Mouse (Mus musculus) heart, embryonic 11.5 days (tissue): ENCODE measurements at regions not wholly inside any gene's neighbourhood (a gene's known extent, or its start where the extent isn't known, plus 50 kb on each side); places are given as distances from the start of the nearest gene placed in this dataset.

Source experiments
- ATAC-seq: fragments of 200-750 bp; cut with Nextera tagmentation; replicated peaks from 2 replicates; pipeline ENCODE4 v1.8.0; 2017; ENCODE audit warnings: moderate library complexity; ENCODE audit not compliant: insufficient number of reproducible peaks, low FRiP score, low TSS enrichment
- H3K27ac ChIP-seq: fragments of 300-500 bp; sonication (generic); 2 replicates; pipeline ENCODE4 v1.5.1; 2014; ENCODE audit warnings: mild to moderate bottlenecking, low read depth, low read length
- H3K27me3 ChIP-seq: fragments of 300-500 bp; sonication (generic); 2 replicates; pipeline ENCODE4 v1.6.1; 2014; ENCODE audit warnings: mild to moderate bottlenecking, low read length, mixed read lengths; ENCODE audit not compliant: control insufficient read depth, insufficient read depth
- H3K36me3 ChIP-seq: fragments of 300-500 bp; sonication (generic); 2 replicates; pipeline ENCODE4 v1.6.1; 2014; ENCODE audit warnings: mild to moderate bottlenecking, low read length, moderate library complexity, mixed read lengths; ENCODE audit not compliant: control insufficient read depth, insufficient read depth
- H3K4me1 ChIP-seq: fragments of 300-500 bp; sonication (generic); 2 replicates; pipeline ENCODE4 v1.6.1; 2014; ENCODE audit warnings: low read length; ENCODE audit not compliant: control insufficient read depth, insufficient read depth
- H3K4me2 ChIP-seq: fragments of 300-500 bp; sonication (generic); 2 replicates; pipeline ENCODE4 v1.6.1; 2014; ENCODE audit warnings: mild to moderate bottlenecking, moderate library complexity
- H3K4me3 ChIP-seq: fragments of 300-500 bp; sonication (generic); 2 replicates; pipeline ENCODE4 v1.5.1; 2014; ENCODE audit warnings: low read depth, low read length
- H3K9ac ChIP-seq: fragments of 300-500 bp; sonication (generic); 2 replicates; pipeline ENCODE4 v1.6.1; 2014; ENCODE audit warnings: mild to moderate bottlenecking, low read depth, low read length, moderate library complexity
- H3K9me3 ChIP-seq: fragments of 300-500 bp; sonication (generic); replicated peaks from 2 replicates; pipeline ENCODE4 v1.6.1; 2016; ENCODE audit warnings: low read length; ENCODE audit not compliant: control insufficient read depth
- WGBS: fragments of 180-500 bp; shearing (Covaris S2); extraction: QIAGEN DNeasy Blood & Tissue Kit; methylation state at CpG from one replicate; pipeline ENCODE4 v1.1.7; 2014; ENCODE audit not compliant: insufficient replicate concordance; 5-methylcytosine and 5-hydroxymethylcytosine counted together

GRCm38 (mm10) chr3:149332105-149332504, 341.8 kb upstream of the Adgrl2 start:
- Histone ChIP-seq H3K9ac (no peak overlapping the region), H3K9me3 (no peaks in the 10 kb centered on the region), H3K4me3 (no peak overlapping the region), H3K36me3 (no peaks in the 10 kb centered on the region), H3K27ac (no peak overlapping the region), H3K4me1 (peaks cover 9% of the 10 kb centered on the region; the same call in 1 of the 2 replicates), H3K27me3 (no peaks in the 10 kb centered on the region), H3K4me2 (no peak overlapping the region)
- ATAC-seq: no peak
- WGBS: 16% methylated on average over 4 of the region's 4 CpGs

DNA sequence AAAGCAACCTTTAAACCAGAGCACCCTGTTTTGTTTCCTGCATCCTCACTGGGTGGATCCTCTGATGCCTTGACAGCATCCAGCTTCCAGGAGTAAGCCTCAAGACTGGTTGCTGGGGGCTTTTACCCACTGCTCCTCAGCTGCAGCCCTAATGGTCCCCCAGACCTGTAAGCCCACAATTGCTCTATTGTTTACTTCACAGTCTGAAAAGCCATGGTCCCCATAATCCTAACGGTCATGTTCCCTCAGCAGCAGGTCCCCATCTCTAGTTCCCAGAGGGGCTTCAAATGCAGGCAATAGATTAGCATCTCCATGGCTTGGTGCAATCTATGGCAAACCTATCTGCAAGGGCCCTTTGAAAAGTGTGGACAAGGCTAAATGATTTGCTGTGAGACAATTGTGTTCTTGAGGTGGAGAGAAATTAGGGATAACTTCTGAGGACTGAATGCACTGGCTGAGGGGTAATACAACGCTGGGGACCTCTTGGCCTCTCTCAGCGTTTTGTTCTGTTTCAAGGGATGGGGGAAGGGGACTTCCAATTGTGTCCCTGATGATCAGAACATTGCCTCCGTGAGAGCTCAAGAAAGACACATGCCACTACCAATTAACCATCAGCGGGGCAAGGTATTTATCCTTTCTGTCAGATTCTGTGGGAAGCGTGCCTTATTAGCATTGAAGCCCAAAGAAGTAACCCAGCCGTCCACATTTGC, 341.1 kb upstream of the Adgrl2 start:
- Histone ChIP-seq H3K27me3 (no peaks in the 10 kb centered on the region), H3K9ac (no peak overlapping the region), H3K4me1 (peaks cover 9% of the 10 kb centered on the region; the same call in 1 of the 2 replicates), H3K4me2 (no peak overlapping the region), H3K4me3 (no peak overlapping the region), H3K9me3 (no peaks in the 10 kb centered on the region), H3K27ac (no peak overlapping the region), H3K36me3 (no peaks in the 10 kb centered on the region)
- WGBS: 56% methylated on average over 7 of the region's 7 CpGs
- no peak for ATAC-seq

GRCm38 (mm10) chr3:149330716-149331115, 340.4 kb upstream of the Adgrl2 start:
- no peaks in the 10 kb centered on the region for H3K9me3 ChIP-seq
- ATAC-seq: peak; percentile 46; the same call in 1 of the 2 replicates
- no peak overlapping the region for H3K9ac ChIP-seq
- no peak overlapping the region for H3K4me2 ChIP-seq
- WGBS: 74% methylated on average over 10 of the region's 10 CpGs
- H3K27me3 ChIP-seq: no peaks in the 10 kb centered on the region
- no peak overlapping the region for H3K4me3 ChIP-seq
- no peak overlapping the region for H3K27ac ChIP-seq
- H3K36me3 ChIP-seq: no peaks in the 10 kb centered on the region
- H3K4me1 ChIP-seq: peaks cover 9% of the 10 kb centered on the region; the same call in 1 of the 2 replicates

GRCm38 (mm10) chr3:149330041-149330440, 339.7 kb upstream of the Adgrl2 start:
- Histone ChIP-seq H3K4me1 (peaks cover 9% of the 10 kb centered on the region; the same call in 1 of the 2 replicates), H3K4me2 (no peak overlapping the region), H3K9ac (no peak overlapping the region), H3K27me3 (no peaks in the 10 kb centered on the region), H3K36me3 (no peaks in the 10 kb centered on the region), H3K4me3 (no peak overlapping the region), H3K27ac (no peak overlapping the region), H3K9me3 (no peaks in the 10 kb centered on the region)
- no peak for ATAC-seq
- 73% methylated on average over 10 of the region's 10 CpGs for WGBS

DNA sequence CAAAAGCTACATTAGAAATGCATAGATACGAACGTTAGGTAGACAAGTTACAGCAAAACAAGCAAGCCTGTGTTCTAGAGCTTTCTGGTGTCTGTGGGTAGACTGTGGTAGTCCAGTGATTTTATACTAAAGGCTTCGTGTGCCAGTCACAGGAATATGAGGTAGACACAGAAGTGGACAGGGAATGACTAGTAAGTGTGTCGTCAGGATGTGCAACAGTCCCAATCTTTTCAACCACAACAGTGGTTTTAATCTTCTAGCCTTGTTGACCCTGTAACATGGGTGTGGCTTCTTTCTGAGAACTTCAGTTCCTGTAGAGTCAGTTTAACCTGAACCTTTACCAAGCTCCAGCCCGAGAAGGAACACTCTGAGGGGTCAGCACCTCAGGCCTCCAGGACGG, 339.3 kb upstream of the Adgrl2 start:
- peaks cover 9% of the 10 kb centered on the region; the same call in 1 of the 2 replicates for H3K4me1 ChIP-seq
- no peaks in the 10 kb centered on the region for H3K36me3 ChIP-seq
- no peak overlapping the region for H3K4me2 ChIP-seq
- no peak overlapping the region for H3K9ac ChIP-seq
- no peak overlapping the region for H3K27ac ChIP-seq
- H3K4me3 ChIP-seq: no peak overlapping the region
- 73% methylated on average over 6 of the region's 6 CpGs for WGBS
- no peaks in the 10 kb centered on the region for H3K9me3 ChIP-seq
- no peak for ATAC-seq
- H3K27me3 ChIP-seq: no peaks in the 10 kb centered on the region

DNA sequence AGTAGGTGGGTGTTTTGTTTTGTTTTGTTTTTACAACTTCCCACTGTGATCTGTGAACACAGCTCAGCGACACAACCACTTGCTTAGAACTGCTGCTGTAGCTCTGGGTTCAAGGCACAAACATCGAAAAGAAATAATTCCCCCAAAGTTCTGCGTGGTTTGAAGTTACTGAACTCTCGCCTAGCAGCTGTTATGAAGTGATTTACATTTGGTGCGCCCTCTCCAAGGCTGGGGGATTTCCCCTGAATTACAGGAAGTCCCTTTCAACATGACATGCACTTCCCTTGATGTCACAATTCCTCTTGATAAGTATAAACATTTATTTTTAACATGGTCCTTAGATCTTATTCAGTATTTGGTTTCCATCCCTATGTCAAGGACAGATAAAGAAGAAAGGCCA, 336.3 kb upstream of the Adgrl2 start:
- Histone ChIP-seq H3K4me3 (no peak overlapping the region), H3K9me3 (no peaks in the 10 kb centered on the region), H3K36me3 (no peaks in the 10 kb centered on the region), H3K4me2 (no peak overlapping the region), H3K4me1 (0 out of 2 replicates have a peak, but pooled peaks cover 4% of the 10 kb centered on the region), H3K9ac (no peak overlapping the region), H3K27ac (no peak overlapping the region), H3K27me3 (no peaks in the 10 kb centered on the region)
- no peak for ATAC-seq
- WGBS: 56% methylated on average over 5 of the region's 5 CpGs

DNA sequence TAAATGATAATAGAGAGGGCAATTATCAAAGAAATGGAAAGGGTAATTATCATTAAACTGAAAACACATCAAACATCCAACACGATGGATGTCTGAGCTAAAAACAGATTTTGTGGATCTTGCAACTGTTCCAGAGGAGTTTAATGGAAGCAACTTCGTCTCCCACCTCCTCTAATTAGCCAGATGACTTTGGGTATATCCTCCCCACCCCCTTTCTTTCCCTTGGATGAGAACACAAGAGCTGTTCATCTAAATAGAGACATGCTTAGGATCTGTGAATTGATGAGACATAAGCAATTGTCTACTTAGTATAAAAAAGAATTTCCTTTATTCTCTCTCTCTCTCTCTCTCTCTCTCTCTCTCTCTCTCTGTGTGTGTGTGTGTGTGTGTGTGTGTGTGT, 333.7 kb upstream of the Adgrl2 start:
- Histone ChIP-seq H3K9ac (no peak overlapping the region), H3K36me3 (no peaks in the 10 kb centered on the region), H3K4me3 (no peak overlapping the region), H3K27me3 (no peaks in the 10 kb centered on the region), H3K9me3 (no peaks in the 10 kb centered on the region), H3K4me1 (no peaks in the 10 kb centered on the region), H3K27ac (no peak overlapping the region), H3K4me2 (no peak overlapping the region)
- ATAC-seq: no peak
- WGBS: 75% methylated on average over 2 of the region's 2 CpGs

DNA sequence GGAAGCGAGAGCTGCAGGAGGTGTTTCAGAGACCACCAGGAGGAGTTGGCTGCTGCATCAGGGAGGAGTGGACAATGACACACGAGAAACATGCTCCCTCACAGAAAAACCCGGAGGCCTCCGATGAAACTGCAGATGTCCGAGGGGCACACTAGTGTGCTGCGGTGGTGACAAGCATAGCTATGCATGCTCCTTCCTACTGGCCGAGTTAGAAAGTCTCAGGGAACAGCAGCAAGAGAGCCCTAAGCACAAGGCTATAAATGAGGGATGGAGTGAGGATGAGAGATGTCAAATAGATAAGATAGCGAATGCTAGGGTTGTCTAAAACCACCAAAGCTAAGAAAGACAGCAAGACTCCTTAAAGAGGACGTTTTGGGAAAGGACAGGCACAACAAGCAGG, 328.4 kb upstream of the Adgrl2 start:
- ATAC-seq: no peak
- Histone ChIP-seq H3K27me3 (no peaks in the 10 kb centered on the region), H3K4me2 (no peak overlapping the region), H3K4me3 (no peak overlapping the region), H3K4me1 (no peaks in the 10 kb centered on the region), H3K9ac (no peak overlapping the region), H3K27ac (no peak overlapping the region), H3K9me3 (no peaks in the 10 kb centered on the region), H3K36me3 (no peaks in the 10 kb centered on the region)
- 42% methylated on average over 9 of the region's 9 CpGs for WGBS

GRCm38 (mm10) chr3:149314258-149314657, 323.9 kb upstream of the Adgrl2 start:
- H3K9me3 ChIP-seq: no peaks in the 10 kb centered on the region
- no peak for ATAC-seq
- H3K4me3 ChIP-seq: no peak overlapping the region
- H3K9ac ChIP-seq: no peak overlapping the region
- no peak overlapping the region for H3K4me2 ChIP-seq
- H3K27ac ChIP-seq: no peak overlapping the region
- no peaks in the 10 kb centered on the region for H3K36me3 ChIP-seq
- no peaks in the 10 kb centered on the region for H3K4me1 ChIP-seq
- WGBS: 58% methylated on average over 4 of the region's 4 CpGs
- H3K27me3 ChIP-seq: no peaks in the 10 kb centered on the region
